Mouse (Mus musculus) left cerebral cortex, postnatal 25 days (tissue): Measurements from ENCODE around the gene Rps28. TPM values are rescaled to one million over a fixed set of nuclear protein-coding genes. Genes with fewer than 3 reads are reported as not detected.

Experiments used
- DNase-seq, 2 experiments: peaks; one replicate each; pipeline ENCODE4 v3.0.0; 2022; ENCODE audit warnings: low spot score in 2 of 2, mixed read lengths in 1 of 2
- intact Hi-C: fragments of 180-260 bp; cut with DNase I; formaldehyde crosslinking; loops from one replicate; pipeline ENCODE4 v1.15.1; 2025
- total RNA-seq, 2 experiments: library from RNA; stranded (reverse); gene quantifications; 2 replicates each; pipeline ENCODE4 v1.2.3; 2021

The Rps28 gene
- total RNA-seq, 2 experiments from 2014 or later = 675 to 677 TPM

- DNase-seq = no peak
- intact Hi-C loops = loop anchor here (2.0 kb wide), 1 partner anchor 19 kb away; the partner anchor contains the start of gene Rab11b
Measured at GRCm38 (mm10) chr17:33779967-33780295, 44.4 kb downstream of the Rps28 start.

DNA sequence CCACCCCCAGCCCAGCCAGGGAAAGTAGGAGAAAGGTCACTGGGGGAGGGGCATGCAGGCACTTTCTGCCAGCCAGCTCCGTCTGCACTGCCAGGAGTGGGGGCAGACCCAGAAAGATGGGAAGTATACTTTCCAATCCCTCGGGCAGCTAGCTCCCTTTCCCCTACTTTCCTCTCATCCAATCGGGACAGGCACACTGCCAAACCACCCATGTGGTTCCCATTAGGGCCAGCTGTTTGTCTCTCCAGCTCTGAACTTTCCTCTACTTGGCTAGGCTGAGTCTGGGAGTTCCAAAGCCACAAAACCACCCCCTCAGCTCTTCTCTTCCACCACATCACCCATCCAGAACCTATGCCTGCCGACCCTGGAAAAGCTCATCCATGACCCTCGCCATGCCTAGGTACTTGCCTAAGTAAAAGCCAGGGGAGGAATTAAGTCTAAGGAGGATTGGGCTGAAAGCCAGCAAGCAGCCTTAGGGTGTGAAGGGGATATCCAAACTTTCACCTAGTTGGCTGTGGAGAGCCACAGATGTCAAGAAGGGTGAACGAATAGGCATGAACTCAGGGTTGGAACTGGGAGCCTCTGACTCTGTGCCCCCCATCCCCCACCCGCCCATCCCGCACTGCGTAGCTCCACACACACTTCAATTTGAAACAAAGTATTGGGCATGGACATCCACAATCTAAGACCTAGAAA is 44.9 kb downstream of the Rps28 start:
- intact Hi-C loops = loop anchor here (2.0 kb wide), 1 partner anchor 19 kb away; the partner anchor contains the start of gene Rab11b

DNA sequence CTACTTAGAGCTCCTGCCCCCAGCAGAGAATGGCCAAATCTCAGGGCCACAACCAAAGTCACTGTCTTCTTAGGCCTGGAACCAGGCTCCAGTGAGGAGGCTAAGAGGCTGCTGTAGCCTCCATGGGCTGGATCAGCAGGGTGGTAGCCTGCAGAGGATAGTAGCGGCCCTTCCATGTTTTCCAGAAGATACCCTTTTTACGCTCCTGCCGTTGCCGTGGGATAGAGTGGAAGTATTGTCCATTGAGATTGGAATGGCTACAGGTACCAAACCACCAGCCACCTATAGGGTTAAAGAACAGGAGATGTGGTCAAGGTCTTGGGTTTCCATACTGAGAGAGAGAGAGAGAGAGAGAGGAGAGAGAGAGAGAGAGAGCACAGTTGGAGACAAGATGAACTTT is 49.1 kb downstream of the Rps28 start:
- intact Hi-C loops = no loop called here
- DNase-seq = no peak

More for the DNA sequence above, 44.9 kb downstream of the Rps28 start:
- peak; percentile 72 to 83 for DNase-seq

GRCm38 (mm10) chr17:33774573-33775155 is 49.7 kb downstream of the Rps28 start:
- DNase-seq = no peak
- intact Hi-C loops = no loop called here

GRCm38 (mm10) chr17:33773871-33774572 is 50.3 kb downstream of the Rps28 start:
- DNase-seq = no peak
- intact Hi-C loops = no loop called here

- no peak for DNase-seq
- intact Hi-C loops = no loop called here
Measured at GRCm38 (mm10) chr17:33773426-33773825, 50.9 kb downstream of the Rps28 start.

DNA sequence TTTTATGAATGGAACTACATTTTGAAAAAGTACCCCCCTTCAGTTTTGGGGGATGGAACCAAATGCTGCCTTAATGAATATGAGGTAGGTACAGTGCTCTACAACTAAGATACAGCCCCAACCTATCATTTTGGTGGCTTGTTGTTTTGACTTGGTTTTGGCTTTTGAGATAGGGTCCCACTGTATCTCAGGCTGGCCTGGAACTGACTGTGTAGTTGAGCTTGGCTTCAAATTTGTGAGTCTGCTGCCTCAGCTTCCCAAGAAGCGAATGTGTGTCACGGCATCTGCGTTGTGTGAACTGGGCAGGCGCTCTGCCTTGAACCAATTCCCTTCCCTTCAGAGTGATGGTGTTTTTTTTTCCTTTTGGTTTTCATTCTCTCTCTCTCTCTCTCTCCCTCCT is 52.7 kb downstream of the Rps28 start:
- no peak for DNase-seq
- intact Hi-C loops = no loop called here

Other genes starting within 250 kb of the Rps28 start
- 10 to 100 TPM; 43.0 to 45.3 TPM for gene Zfp414, start 195.5 kb downstream of the Rps28 start, total RNA-seq
- gene Pram1, start 186.5 kb downstream of the Rps28 start, total RNA-seq = not detected
- 100 to 1,000 TPM; 120 to 129 TPM for gene Hnrnpm, start 137.7 kb downstream of the Rps28 start, total RNA-seq
- 10 to 100 TPM; 86.1 to 87.2 TPM for gene March2, start 105.9 kb downstream of the Rps28 start, total RNA-seq
- 100 to 1,000 TPM; 328 to 343 TPM for gene Rab11b, start 64.0 kb downstream of the Rps28 start, total RNA-seq
- 1 to 10 TPM; 3.9 to 4.1 TPM for gene Angptl4, start 42.7 kb downstream of the Rps28 start, total RNA-seq
- 10 to 100 TPM; 37.0 to 39.7 TPM for gene Kank3, start 14.0 kb downstream of the Rps28 start, total RNA-seq
- 100 to 1,000 TPM; 196 to 205 TPM for gene Ndufa7, start within 50 bp of the Rps28 start, total RNA-seq
- 10 to 100 TPM; 28.1 to 28.3 TPM for gene Cd320, start 18.5 kb upstream of the Rps28 start, total RNA-seq
- gene Gm7029, start 49.3 kb upstream of the Rps28 start, total RNA-seq = not detected
- gene Kifc1, start 66.1 kb upstream of the Rps28 start, total RNA-seq = 1 to 10 TPM; 3.0 to 3.4 TPM
- gene Platr17, start 80.6 kb upstream of the Rps28 start, total RNA-seq = under 1 TPM in 1 of 2 experiments, not detected in 1; 0.57 TPM
- 10 to 100 TPM; 26.0 to 26.2 TPM for gene Daxx, start 84.9 kb upstream of the Rps28 start, total RNA-seq
- 10 to 100 TPM; 32.7 to 37.7 TPM for gene Tapbp, start 91.3 kb upstream of the Rps28 start, total RNA-seq
- 10 to 100 TPM; 28.1 to 32.1 TPM for gene Zbtb22, start 91.3 kb upstream of the Rps28 start, total RNA-seq
- 10 to 100 TPM; 55.2 to 66.8 TPM for gene Rgl2, start 105.0 kb upstream of the Rps28 start, total RNA-seq
- 100 to 1,000 TPM in 1 of 2 experiments, 10 to 100 TPM in 1; 89.7 to 104 TPM for gene Pfdn6, start 115.8 kb upstream of the Rps28 start, total RNA-seq
- 10 to 100 TPM; 11.2 to 12.0 TPM for gene Wdr46, start 116.1 kb upstream of the Rps28 start, total RNA-seq
- gene B3galt4, start 126.9 kb upstream of the Rps28 start, total RNA-seq = 1 to 10 TPM; 5.8 to 6.4 TPM
- 10 to 100 TPM; 78.4 to 81.9 TPM for gene Vps52, start 131.2 kb upstream of the Rps28 start, total RNA-seq
- 100 to 1,000 TPM; 296 to 299 TPM for gene Rps18, start 131.4 kb upstream of the Rps28 start, total RNA-seq
- 10 to 100 TPM; 12.3 to 15.9 TPM for gene H2-K1, start 175.8 kb upstream of the Rps28 start, total RNA-seq
- 10 to 100 TPM; 28.4 to 32.2 TPM for gene Ring1, start 200.1 kb upstream of the Rps28 start, total RNA-seq
- gene H2-Ke6, start 203.5 kb upstream of the Rps28 start, total RNA-seq = 10 to 100 TPM; 33.3 to 35.1 TPM
- 10 to 100 TPM; 96.2 to 98.6 TPM for gene Slc39a7, start 207.1 kb upstream of the Rps28 start, total RNA-seq
- 10 to 100 TPM; 79.5 to 83.1 TPM for gene Rxrb, start 207.2 kb upstream of the Rps28 start, total RNA-seq
- 10 to 100 TPM; 14.1 to 14.6 TPM for gene Col11a2, start 214.9 kb upstream of the Rps28 start, total RNA-seq